Mouse (Mus musculus): ENCODE measurements around the gene Serpina1b. TPM values are rescaled to one million over a fixed set of nuclear protein-coding genes. Genes with fewer than 3 reads are reported as not detected.
"Not testable (repeated sequence)": the region's sequence is repeated elsewhere in the genome, so short reads cannot be mapped to it uniquely, and the experiment has no call there.

Serpina1b gene
- polyA plus RNA-seq, 1 experiment from 2014 or later, result 58.4 TPM

DNA sequence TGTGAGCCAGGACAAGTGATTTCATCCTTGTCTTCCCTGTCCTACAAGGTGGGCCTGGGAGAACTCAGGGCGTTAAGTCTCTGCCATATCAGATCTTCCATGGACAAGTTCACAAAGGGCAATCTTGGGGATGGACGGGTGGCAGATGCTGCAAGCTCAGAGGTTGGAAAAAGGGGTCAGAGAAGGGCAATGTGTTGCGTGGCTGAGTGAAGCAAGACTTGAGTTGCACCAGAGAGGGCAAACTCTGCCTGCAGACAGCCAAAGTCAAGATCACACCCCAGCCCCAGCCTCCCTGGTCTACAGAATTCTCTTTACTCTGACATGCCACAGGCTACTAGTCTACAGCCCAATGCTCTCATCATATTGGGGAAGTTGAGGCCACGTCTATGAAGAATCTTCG lies 6.3 kb downstream of the Serpina1b start:
- H3K27ac ChIP-seq (ENCODE audit: low read depth); H3K9me3 ChIP-seq (ENCODE audit: control insufficient read depth, low read length); ATAC-seq (replicated peaks; ENCODE audit: low FRiP score, low TSS enrichment, low read depth); H3K4me3 ChIP-seq (ENCODE audit: low read depth, low read length); H3K36me3 ChIP-seq (ENCODE audit: control insufficient read depth, insufficient read depth, low read length); H3K27me3 ChIP-seq (replicated peaks; ENCODE audit: control insufficient read depth, insufficient read depth, low read length); DNase-seq (ENCODE audit: low spot score); H3K9ac ChIP-seq (ENCODE audit: low read length); H3K4me2 ChIP-seq (ENCODE audit: low read length); H3K4me1 ChIP-seq (replicated peaks; ENCODE audit: control insufficient read depth, insufficient read depth, low read length): not testable (repeated sequence)
- 77% methylated on average over 5 of the region's 5 CpGs for WGBS

DNA sequence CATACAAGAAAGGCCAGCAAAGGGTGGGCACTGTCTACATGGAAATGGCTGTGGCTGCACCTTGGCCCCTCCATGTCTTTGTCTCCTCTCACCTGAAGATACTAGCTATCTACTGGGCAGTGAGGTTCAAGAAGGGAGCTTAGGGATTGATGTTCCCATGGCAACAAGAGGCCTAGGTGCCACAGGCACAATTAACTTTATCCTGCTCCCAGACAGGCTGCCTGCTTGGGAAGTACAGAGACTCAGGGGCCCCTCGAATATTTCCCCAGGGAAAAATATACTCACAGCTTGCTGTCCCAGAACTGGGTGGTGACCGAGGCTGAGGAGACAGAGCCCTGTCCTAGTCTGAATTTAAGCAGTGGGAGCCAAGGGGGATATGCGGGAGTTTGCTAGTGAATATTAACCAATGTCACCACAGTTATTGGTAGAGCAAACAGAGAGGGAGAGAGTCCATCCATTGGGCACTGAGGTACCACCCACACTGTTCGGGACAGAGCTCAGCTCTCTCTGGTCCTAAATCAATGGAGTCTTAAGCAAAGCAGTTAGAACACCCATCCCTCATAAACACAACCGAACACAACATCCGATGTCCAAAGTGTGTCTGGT lies 56.8 kb downstream of the Serpina1b start, which contains the start of gene Serpina1d:
Gene Serpina1d, minus strand, starts transcription at position 347 of the 606 bp plus-strand sequence.
- ATAC-seq (replicated peaks; ENCODE audit: low FRiP score, low TSS enrichment, low read depth); H3K4me3 ChIP-seq (ENCODE audit: low read depth, low read length); H3K4me1 ChIP-seq (replicated peaks; ENCODE audit: control insufficient read depth, insufficient read depth, low read length); H3K27ac ChIP-seq (ENCODE audit: low read depth); H3K4me2 ChIP-seq (ENCODE audit: low read length); H3K9ac ChIP-seq (ENCODE audit: low read length); DNase-seq (ENCODE audit: low spot score); H3K9me3 ChIP-seq (ENCODE audit: control insufficient read depth, low read length); H3K27me3 ChIP-seq (replicated peaks; ENCODE audit: control insufficient read depth, insufficient read depth, low read length); H3K36me3 ChIP-seq (ENCODE audit: control insufficient read depth, insufficient read depth, low read length): not testable (repeated sequence)
- 71% methylated on average over 6 of the region's 6 CpGs for WGBS

DNA sequence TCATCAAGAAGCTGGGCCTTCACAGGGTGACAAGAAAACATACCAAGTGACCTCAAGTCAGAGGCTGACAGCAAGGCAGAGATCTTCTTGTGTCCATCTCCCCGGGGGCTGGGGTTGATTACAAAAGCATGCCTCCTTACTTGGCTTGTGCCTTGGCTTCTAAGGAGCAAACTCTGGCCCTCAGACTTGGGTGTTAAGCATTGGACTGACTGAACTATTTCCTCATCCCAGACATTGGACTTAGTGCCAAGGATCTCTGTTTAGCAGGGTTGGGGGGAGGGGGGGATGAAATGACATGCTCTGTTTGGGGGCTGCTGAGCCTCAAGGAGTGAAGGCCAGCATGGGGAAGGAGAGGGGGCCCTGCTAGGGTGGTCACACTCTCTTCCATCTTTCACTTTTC lies 59.6 kb downstream of the Serpina1b start:
- not testable (repeated sequence) for H3K27ac ChIP-seq (ENCODE audit: low read depth); DNase-seq (ENCODE audit: low spot score); H3K9me3 ChIP-seq (ENCODE audit: control insufficient read depth, low read length); H3K4me3 ChIP-seq (ENCODE audit: low read depth, low read length); H3K36me3 ChIP-seq (ENCODE audit: control insufficient read depth, insufficient read depth, low read length); H3K27me3 ChIP-seq (replicated peaks; ENCODE audit: control insufficient read depth, insufficient read depth, low read length); H3K4me1 ChIP-seq (replicated peaks; ENCODE audit: control insufficient read depth, insufficient read depth, low read length); ATAC-seq (replicated peaks; ENCODE audit: low FRiP score, low TSS enrichment, low read depth); H3K9ac ChIP-seq (ENCODE audit: low read length); H3K4me2 ChIP-seq (ENCODE audit: low read length)
- WGBS, result 90% methylated on average over 1 of the region's 1 CpGs

- not testable (repeated sequence) for H3K27ac ChIP-seq (ENCODE audit: low read depth); H3K4me2 ChIP-seq (ENCODE audit: low read length); H3K27me3 ChIP-seq (replicated peaks; ENCODE audit: control insufficient read depth, insufficient read depth, low read length); DNase-seq (ENCODE audit: low spot score); H3K4me1 ChIP-seq (replicated peaks; ENCODE audit: control insufficient read depth, insufficient read depth, low read length); H3K4me3 ChIP-seq (ENCODE audit: low read depth, low read length); H3K9ac ChIP-seq (ENCODE audit: low read length); H3K9me3 ChIP-seq (ENCODE audit: control insufficient read depth, low read length); H3K36me3 ChIP-seq (ENCODE audit: control insufficient read depth, insufficient read depth, low read length); ATAC-seq (replicated peaks; ENCODE audit: low FRiP score, low TSS enrichment, low read depth)
- 74% methylated on average over 3 of the region's 3 CpGs for WGBS
Measured at GRCm38 (mm10) chr12:103763083-103763482, 67.1 kb downstream of the Serpina1b start.

DNA sequence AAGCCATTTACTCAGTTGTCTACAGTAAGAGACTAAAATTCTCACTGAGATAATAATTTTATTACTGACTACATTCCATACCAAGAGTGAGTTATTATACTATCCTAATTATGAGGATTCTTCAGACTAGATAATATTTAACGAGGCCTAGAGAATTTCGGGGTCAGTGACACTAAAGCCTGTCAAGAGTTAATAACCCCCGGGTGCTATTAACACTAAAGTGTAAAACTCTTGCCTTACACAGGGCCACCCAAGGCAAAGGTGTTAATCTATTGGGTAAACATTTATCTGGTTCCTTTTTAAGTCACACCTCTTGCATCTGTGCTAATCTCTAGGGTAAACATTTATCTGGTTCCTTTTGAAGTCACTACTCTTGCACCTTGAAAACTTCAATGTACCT lies 69.9 kb downstream of the Serpina1b start:
- ATAC-seq (replicated peaks; ENCODE audit: low FRiP score, low TSS enrichment, low read depth); DNase-seq (ENCODE audit: low spot score); H3K4me1 ChIP-seq (replicated peaks; ENCODE audit: control insufficient read depth, insufficient read depth, low read length); H3K4me2 ChIP-seq (ENCODE audit: low read length); H3K9me3 ChIP-seq (ENCODE audit: control insufficient read depth, low read length); H3K36me3 ChIP-seq (ENCODE audit: control insufficient read depth, insufficient read depth, low read length); H3K27ac ChIP-seq (ENCODE audit: low read depth); H3K9ac ChIP-seq (ENCODE audit: low read length); H3K27me3 ChIP-seq (replicated peaks; ENCODE audit: control insufficient read depth, insufficient read depth, low read length); H3K4me3 ChIP-seq (ENCODE audit: low read depth, low read length): not testable (repeated sequence)
- WGBS, result 86% methylated on average over 3 of the region's 3 CpGs

DNA sequence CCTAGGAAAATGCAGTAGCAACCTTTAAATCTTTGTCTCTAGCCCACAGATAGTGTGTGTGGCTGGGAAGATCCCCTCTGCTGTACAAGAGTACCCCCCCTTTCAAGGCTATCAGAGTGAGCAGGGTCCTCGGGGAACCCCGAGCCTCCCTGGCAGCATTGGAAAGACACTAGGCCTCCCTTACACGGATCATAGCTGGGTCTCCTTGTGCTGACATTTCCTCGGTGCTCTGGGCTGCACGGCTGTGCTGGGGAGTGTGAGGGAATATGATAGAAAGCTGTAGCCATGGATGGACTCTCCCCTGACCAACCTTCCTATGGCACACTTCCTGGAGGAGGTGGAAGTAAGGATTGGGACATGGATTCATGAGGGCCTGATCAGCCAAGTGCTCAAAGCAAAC lies 84.2 kb downstream of the Serpina1b start:
- H3K4me2 ChIP-seq (ENCODE audit: low read length); H3K27me3 ChIP-seq (replicated peaks; ENCODE audit: control insufficient read depth, insufficient read depth, low read length); DNase-seq (ENCODE audit: low spot score); H3K4me3 ChIP-seq (ENCODE audit: low read depth, low read length); ATAC-seq (replicated peaks; ENCODE audit: low FRiP score, low TSS enrichment, low read depth); H3K4me1 ChIP-seq (replicated peaks; ENCODE audit: control insufficient read depth, insufficient read depth, low read length); H3K9me3 ChIP-seq (ENCODE audit: control insufficient read depth, low read length); H3K9ac ChIP-seq (ENCODE audit: low read length); H3K27ac ChIP-seq (ENCODE audit: low read depth); H3K36me3 ChIP-seq (ENCODE audit: control insufficient read depth, insufficient read depth, low read length): not testable (repeated sequence)
- WGBS, result 79% methylated on average over 5 of the region's 5 CpGs

- H3K4me1 ChIP-seq (replicated peaks; ENCODE audit: control insufficient read depth, insufficient read depth, low read length); H3K4me3 ChIP-seq (ENCODE audit: low read depth, low read length); H3K36me3 ChIP-seq (ENCODE audit: control insufficient read depth, insufficient read depth, low read length); H3K27ac ChIP-seq (ENCODE audit: low read depth); H3K27me3 ChIP-seq (replicated peaks; ENCODE audit: control insufficient read depth, insufficient read depth, low read length); H3K4me2 ChIP-seq (ENCODE audit: low read length); H3K9me3 ChIP-seq (ENCODE audit: control insufficient read depth, low read length); H3K9ac ChIP-seq (ENCODE audit: low read length): not testable (repeated sequence)
- ATAC-seq (replicated peaks; ENCODE audit: low FRiP score, low TSS enrichment, low read depth), result peak; percentile 81
- 70% methylated on average over 6 of the region's 6 CpGs for WGBS
- DNase-seq (ENCODE audit: low spot score), result peak; percentile 57
Measured at GRCm38 (mm10) chr12:103737791-103738580, 92.2 kb downstream of the Serpina1b start.

DNA sequence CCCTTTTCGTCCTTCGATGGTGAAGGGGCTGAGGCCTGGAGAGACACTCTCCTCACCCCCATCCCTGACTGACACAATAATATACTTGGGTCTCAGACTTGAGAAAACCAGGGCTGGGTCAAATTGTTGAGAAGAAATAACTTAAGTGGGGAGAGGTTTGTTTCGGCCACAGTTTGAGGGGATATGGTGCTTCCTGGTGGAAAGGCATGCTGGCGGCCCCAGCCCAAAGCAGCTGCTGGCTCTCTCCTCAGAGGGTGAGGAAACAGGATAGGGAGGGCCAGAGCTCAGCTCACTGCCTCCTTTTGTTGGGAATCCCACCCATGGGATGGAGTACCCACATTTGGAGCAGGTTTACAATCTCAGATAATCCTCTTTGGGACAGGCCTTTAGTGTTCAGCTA lies 94.6 kb downstream of the Serpina1b start:
- not testable (repeated sequence) for ATAC-seq (replicated peaks; ENCODE audit: low FRiP score, low TSS enrichment, low read depth); DNase-seq (ENCODE audit: low spot score); H3K9ac ChIP-seq (ENCODE audit: low read length); H3K4me1 ChIP-seq (replicated peaks; ENCODE audit: control insufficient read depth, insufficient read depth, low read length); H3K27ac ChIP-seq (ENCODE audit: low read depth); H3K36me3 ChIP-seq (ENCODE audit: control insufficient read depth, insufficient read depth, low read length); H3K4me2 ChIP-seq (ENCODE audit: low read length); H3K4me3 ChIP-seq (ENCODE audit: low read depth, low read length); H3K27me3 ChIP-seq (replicated peaks; ENCODE audit: control insufficient read depth, insufficient read depth, low read length); H3K9me3 ChIP-seq (ENCODE audit: control insufficient read depth, low read length)
- 82% methylated on average over 4 of the region's 4 CpGs for WGBS

GRCm38 (mm10) chr12:103735101-103735500 lies 95.1 kb downstream of the Serpina1b start:
- H3K4me1 ChIP-seq (replicated peaks; ENCODE audit: control insufficient read depth, insufficient read depth, low read length); H3K9ac ChIP-seq (ENCODE audit: low read length); H3K36me3 ChIP-seq (ENCODE audit: control insufficient read depth, insufficient read depth, low read length); ATAC-seq (replicated peaks; ENCODE audit: low FRiP score, low TSS enrichment, low read depth); DNase-seq (ENCODE audit: low spot score); H3K4me3 ChIP-seq (ENCODE audit: low read depth, low read length); H3K9me3 ChIP-seq (ENCODE audit: control insufficient read depth, low read length); H3K27ac ChIP-seq (ENCODE audit: low read depth); H3K27me3 ChIP-seq (replicated peaks; ENCODE audit: control insufficient read depth, insufficient read depth, low read length); H3K4me2 ChIP-seq (ENCODE audit: low read length): not testable (repeated sequence)
- WGBS, result 81% methylated on average over 4 of the region's 4 CpGs

All from intestine, embryonic 14.5 days (tissue).